Mouse (Mus musculus) cerebellum, adult 11 months (tissue): ENCODE results near the gene Tmem63c.

Experiments used
- DNase-seq: peaks from one replicate; pipeline ENCODE4 v3.0.0; 2022

Gene Tmem63c

GRCm38 (mm10) chr12:87021040-87021439 is at the start of gene Tmem63c:
Gene Tmem63c (plus strand): TSS chr12:87021340.
- no peak for DNase-seq

GRCm38 (mm10) chr12:86973216-86973615 is 47.9 kb upstream of the Tmem63c start:
- DNase-seq = peak; percentile 96

DNA sequence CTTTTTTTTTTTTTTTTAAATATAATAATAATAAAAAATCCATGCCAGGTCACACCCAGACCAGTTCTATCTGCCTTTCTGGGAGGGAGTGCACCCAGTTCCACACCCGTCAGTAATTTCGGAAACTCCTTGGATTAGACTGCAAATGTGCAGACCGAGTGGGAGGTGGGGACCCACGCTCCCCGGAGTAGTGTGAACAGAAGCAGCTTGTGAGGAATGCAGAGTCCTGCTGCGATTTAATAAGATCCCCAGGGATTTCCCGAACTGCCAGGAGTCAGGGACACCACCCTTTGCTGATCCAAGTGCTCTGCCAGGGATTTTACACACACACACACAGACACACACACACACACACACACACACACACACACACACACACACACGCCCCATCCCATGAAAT is 47.4 kb upstream of the Tmem63c start:
- DNase-seq = peak; percentile 44

- peak; percentile 92 for DNase-seq
Observed at GRCm38 (mm10) chr12:86974387-86975288, 46.5 kb upstream of the Tmem63c start.

- DNase-seq = no peak
Observed at GRCm38 (mm10) chr12:86975761-86976160, 45.4 kb upstream of the Tmem63c start.

- DNase-seq = no peak
Observed at GRCm38 (mm10) chr12:86976511-86977168, 44.5 kb upstream of the Tmem63c start.

GRCm38 (mm10) chr12:86977833-86978232 is 43.3 kb upstream of the Tmem63c start:
- peak; percentile 52 for DNase-seq

DNA sequence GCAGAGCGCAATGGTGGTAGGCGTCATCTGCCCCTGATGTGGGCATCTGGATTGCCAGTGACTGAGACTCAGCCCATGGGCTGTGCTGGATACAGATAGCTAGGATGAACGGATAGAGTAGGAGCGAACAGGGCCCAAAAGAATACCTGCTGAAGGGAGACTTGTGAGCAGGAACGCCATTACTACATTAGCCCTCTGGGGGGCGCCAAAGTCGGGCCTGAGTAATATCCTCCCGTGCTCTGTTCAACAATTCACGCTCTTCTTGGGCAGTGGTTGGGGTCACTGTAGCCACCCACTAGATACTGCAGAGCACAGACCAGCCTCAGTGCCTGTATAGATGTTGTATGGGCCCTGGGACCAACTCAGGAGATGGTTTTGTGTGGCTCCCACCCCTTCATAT is 40.0 kb upstream of the Tmem63c start:
- DNase-seq = peak; percentile 62

GRCm38 (mm10) chr12:86983470-86984193 is 37.5 kb upstream of the Tmem63c start:
- DNase-seq = no peak

DNA sequence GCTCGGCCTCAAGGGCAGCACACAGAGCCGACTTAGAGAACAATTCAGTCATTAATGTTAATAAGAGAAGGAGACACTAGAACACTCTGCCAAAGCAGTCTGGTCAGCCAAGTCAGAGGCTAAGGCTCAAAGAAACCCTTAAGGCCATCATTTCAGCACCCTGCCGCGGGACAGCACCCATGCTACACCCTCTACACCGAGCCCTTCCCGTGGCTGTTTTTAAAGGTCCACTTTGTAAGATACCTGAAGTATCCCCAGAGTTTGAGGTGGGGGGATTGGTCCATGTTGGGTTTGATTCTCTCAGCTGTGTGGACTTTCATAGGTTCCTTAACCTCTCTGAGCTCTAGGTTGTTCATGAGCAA is 37.0 kb upstream of the Tmem63c start:
- DNase-seq = no peak

DNA sequence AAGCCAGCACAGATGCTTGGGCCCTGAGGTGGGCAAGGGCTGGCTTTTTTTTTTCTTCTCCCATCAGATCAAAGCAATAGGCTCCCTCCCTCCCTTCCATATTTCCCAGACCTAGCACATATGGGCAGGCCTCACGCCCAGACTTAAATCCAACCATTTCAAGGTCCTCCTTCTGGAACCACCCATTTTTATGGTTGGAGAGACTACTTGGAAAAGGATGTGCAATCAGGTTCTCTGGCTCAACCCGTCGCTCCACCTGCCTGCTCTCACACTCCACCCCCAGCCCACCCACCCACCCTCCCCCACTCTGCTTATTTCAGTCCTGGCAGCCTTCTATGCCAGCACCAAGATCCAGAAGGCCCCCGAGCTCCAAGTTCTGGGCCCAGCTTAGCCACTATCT is 34.6 kb upstream of the Tmem63c start:
- DNase-seq = no peak

- DNase-seq = no peak
Observed at GRCm38 (mm10) chr12:86988227-86988626, 32.9 kb upstream of the Tmem63c start.

- no peak for DNase-seq
Observed at GRCm38 (mm10) chr12:86989378-86989777, 31.8 kb upstream of the Tmem63c start.

DNA sequence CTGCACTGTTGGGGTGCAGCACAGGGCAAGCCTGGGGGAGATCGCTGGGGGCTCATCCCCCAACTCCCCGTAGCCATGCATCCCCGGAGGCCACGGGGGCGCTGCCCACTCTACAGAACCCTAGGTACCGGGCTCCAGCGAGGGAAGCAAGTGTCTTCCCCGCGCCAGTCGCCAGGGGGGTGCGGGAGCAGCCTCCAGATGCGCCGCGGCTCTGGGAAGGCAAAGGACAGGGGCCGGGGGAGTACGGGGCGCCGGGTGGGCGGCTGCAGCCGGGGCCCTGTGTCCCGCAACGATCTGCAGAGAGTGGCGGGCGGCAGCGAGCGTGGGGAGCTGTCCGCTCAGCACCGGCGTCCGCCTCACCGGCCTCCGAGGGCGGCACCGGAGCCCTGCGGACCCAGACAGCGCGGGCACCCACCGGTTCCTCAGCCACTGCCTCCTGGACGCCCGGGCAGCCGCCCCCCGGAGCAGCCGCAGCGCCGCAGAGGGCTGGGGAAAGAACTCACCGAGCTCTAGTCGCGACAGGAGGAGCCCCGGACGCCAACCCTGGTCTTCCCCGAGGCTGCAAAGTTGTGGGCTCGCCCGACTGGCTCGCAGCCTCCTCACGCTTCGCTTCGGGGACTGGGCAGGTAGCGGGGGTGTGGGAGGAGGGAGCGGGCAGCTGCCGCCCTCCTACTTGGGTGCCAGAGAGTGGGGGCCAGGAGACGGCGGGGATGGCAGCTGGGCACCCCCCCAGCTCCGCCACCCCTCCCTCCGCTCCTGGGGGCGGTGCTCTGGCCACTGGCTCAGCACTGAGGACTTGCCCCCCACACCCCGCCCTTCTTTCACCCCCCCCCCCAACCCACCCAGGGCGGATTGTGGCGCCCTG is 31.0 kb upstream of the Tmem63c start, which contains the start of gene Zdhhc22:
Zdhhc22 (minus strand) TSS at position 541 of the 865 bp plus-strand sequence.
- peak; percentile 51 for DNase-seq

DNA sequence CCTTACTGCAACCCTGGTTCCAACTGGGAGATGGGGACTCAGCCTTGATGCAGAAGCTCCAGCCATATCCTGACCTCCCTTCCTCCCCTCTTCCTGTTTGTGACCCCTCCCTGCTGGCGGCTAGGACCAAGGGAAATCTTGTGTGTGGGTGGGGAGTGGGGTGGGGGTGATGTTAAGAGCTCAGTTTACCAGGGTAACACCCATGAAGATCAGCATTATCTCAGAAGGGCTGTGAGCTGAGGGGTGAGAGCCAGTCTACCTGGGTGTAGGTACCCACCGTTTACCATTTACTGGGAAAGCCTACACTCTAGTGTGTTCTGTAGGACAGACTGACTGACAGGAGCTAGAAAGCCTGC is 30.4 kb upstream of the Tmem63c start:
- DNase-seq = no peak

DNA sequence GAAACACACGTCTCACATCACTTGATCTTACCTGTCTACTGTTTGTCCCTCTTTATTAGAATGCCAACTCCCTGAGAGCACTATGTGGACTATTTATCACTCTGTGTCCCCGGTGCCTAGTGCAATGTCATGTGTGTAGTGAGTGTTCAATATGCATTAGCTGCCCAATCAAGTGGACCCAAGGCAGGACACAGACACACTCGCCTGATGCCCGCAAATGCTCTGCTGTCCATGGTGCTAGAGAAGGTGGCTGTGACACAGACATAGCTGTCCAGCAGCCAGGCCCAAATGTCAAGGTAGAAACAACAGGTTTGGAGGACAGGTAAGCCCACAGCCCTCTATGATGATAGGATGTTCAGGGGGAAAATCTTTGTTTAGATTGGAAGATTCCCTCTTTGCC is 27.0 kb upstream of the Tmem63c start:
- DNase-seq = no peak

- DNase-seq = no peak
Observed at GRCm38 (mm10) chr12:86994776-86995175, 26.4 kb upstream of the Tmem63c start.

DNA sequence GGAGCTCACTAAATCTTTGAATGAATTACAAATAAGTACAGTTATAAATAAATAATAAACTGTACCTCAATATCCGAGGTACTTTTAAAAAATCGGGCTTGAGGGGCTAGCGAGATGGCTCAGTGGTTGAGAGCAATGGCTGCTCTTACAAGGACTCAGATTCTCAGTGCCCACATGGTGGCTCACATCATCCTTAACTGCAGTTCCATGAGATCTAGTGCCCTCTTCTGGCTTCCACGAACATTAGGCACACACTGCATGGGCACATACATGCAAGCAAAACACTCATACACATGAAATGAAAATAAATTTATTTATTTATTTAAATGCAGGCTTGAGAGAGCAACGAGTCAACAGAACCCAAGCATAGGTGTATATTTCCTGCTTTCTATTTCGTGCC is 25.2 kb upstream of the Tmem63c start:
- no peak for DNase-seq

DNA sequence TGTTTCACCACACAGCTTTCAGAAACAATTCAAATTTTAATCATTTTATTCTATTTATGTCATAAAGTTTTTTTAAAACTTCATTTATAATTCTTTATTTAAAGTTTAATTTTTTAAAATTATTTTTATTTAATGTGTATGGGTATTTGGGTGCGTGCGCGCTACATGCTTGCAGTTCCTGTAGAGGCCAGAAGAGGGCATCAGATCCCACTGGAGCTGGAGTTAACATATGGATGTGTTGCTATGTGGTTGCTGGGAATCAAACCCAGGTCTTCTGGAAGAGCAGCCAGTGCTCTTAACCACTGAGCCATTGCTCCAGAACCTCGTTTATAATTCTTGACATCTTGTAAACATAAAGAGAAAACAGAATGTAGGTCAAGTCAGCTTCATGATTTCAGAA is 22.4 kb upstream of the Tmem63c start:
- DNase-seq = no peak

GRCm38 (mm10) chr12:86999283-86999820 is 21.8 kb upstream of the Tmem63c start:
- no peak for DNase-seq

DNA sequence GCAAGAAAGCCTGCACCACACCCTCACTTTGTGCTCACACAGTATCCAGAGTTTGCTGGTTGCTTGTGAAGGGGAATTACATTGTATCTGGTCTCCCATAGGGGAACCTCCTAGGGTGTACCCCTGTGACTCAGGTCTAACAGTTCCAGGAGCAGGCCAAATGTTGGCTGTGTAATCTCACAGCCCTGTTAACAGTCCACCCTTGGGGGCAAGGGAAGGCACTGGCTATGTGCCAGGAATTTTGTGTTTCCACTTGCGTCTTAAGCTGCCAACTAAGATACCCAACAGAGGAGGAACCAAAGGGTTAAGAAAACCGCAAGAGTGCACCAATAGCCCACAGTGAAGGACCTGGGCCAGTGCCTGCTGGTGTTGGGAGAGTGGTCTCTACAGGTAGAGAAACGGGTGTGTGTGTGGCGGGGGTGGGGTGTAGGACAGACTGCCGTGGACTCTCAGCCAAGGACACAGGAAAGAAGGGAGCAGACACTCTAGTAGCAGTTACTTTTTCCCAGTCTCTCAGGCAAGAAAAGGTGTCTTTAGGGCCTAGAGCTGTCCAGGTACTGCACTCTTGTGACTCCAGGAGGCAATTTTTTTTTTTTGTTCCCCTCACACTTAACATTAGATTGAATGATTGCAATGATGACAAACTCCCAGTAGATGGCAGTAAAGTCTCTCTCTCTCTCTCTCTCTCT is 20.8 kb upstream of the Tmem63c start:
- no peak for DNase-seq

GRCm38 (mm10) chr12:87000840-87001176 is 20.3 kb upstream of the Tmem63c start:
- DNase-seq = no peak
